Mouse (Mus musculus) lung, embryonic 15.5 days (tissue): ENCODE measurements at regions not wholly inside any gene's neighbourhood (a gene's known extent, or its start where the extent isn't known, plus 50 kb on each side); places are given as distances from the start of the nearest gene placed in this dataset.

Experiments used
- ATAC-seq: fragments of 200-750 bp; cut with Nextera tagmentation; 2 replicates; pipeline ENCODE4 v1.8.0; 2017; ENCODE audit warnings: moderate number of reproducible peaks, borderline replicate concordance; ENCODE audit not compliant: low FRiP score, low TSS enrichment; ENCODE audit errors: extremely low read depth
- H3K27ac ChIP-seq: fragments of 300-500 bp; sonication (generic); 2 replicates; pipeline ENCODE4 v1.5.1; 2015; ENCODE audit warnings: moderate library complexity, mild to moderate bottlenecking, inconsistent platforms
- H3K27me3 ChIP-seq: fragments of 300-500 bp; sonication (generic); 2 replicates; pipeline ENCODE4 v1.6.1; 2015; ENCODE audit warnings: inconsistent platforms
- H3K36me3 ChIP-seq: fragments of 300-500 bp; sonication (generic); 2 replicates; pipeline ENCODE4 v1.6.1; 2015; ENCODE audit warnings: inconsistent platforms
- H3K4me1 ChIP-seq: fragments of 300-500 bp; sonication (generic); 2 replicates; pipeline ENCODE4 v1.6.1; 2015; ENCODE audit warnings: inconsistent platforms
- H3K4me2 ChIP-seq: fragments of 300-500 bp; sonication (generic); 2 replicates; pipeline ENCODE4 v1.6.1; 2015; ENCODE audit warnings: inconsistent platforms, mild to moderate bottlenecking, moderate library complexity
- H3K4me3 ChIP-seq: fragments of 300-500 bp; sonication (generic); 2 replicates; pipeline ENCODE4 v1.5.1; 2015; ENCODE audit warnings: mild to moderate bottlenecking, inconsistent platforms
- H3K9ac ChIP-seq: fragments of 300-500 bp; sonication (generic); 2 replicates; pipeline ENCODE4 v1.6.1; 2015; ENCODE audit warnings: inconsistent platforms
- H3K9me3 ChIP-seq: fragments of 300-500 bp; sonication (generic); 2 replicates; pipeline ENCODE4 v1.6.1; 2016; ENCODE audit warnings: inconsistent platforms
- WGBS: fragments of 180-500 bp; shearing (Covaris S2); methylation state at CpG from one replicate; pipeline ENCODE4 v1.1.7; 2015; 5-methylcytosine and 5-hydroxymethylcytosine counted together

DNA sequence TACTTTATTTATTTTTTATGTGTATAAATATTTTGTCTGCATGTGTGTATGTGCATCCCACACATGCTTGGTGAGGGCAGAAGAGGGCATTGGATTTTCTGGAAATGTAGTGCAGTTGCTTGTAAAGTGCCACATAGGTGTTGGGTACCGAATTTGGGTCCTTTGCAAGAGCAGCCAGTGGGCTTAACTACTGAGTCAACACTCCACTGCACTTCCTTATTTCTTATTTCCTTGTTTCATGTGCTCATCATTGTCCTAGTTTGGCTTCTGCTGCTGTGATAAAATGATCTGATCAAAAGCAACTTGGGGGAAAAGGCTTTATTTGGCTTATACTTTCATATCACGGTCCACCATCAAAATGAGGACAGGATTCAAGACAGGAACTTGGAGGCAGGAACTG, 53.0 kb upstream of the Ptger4 start:
- Histone ChIP-seq H3K9me3 (no peaks in the 10 kb centered on the region), H3K27me3 (no peaks in the 10 kb centered on the region), H3K9ac (no peak overlapping the region), H3K27ac (no peak overlapping the region), H3K4me3 (no peak overlapping the region), H3K4me1 (no peaks in the 10 kb centered on the region), H3K4me2 (no peak overlapping the region), H3K36me3 (no peaks in the 10 kb centered on the region)
- 72% methylated on average over 2 of the region's 2 CpGs for WGBS
- ATAC-seq = no peak
